Mouse (Mus musculus): ENCODE results near the gene Rxfp2.

GRCm38 (mm10) chr5:150122571-150122970 is 104.1 kb downstream of the Rxfp2 start:
- no peak for TF ChIP-seq CTCF (IDR thresholded peaks at IDR 0.05; ENCODE audit: insufficient read depth, low read length)
- TF ChIP-seq POLR2A (IDR thresholded peaks at IDR 0.05; ENCODE audit: borderline replicate concordance, extremely low read depth, low read depth, low read length), result no peak
